In genomic region chr4:130359486-130360237, GRCm38 (mm10) we compare ENCODE assay signal across 8 mouse cellular contexts. TPM values are rescaled to one million over a fixed set of nuclear protein-coding genes. Genes with fewer than 3 reads are reported as not detected.
DNase-seq lines count a peak whose midpoint lies in the region; ATAC-seq and TF ChIP-seq lines count a peak whose summit lies in the region.

TSS of gene Zcchc17 (minus strand) at chr4:130359943.
TSS of gene Snrnp40 (plus strand) at chr4:130360132.

- peak; percentile 99 for DNase-seq in MN1 (ENCODE audit: low spot score)
- peak; percentile 100 for DNase-seq in cerebellum, adult 9-10 months
- DNase-seq in hindbrain, embryonic 10.5 days (ENCODE audit: low spot score): peak; percentile 98
- peak; percentile 99 for DNase-seq in layer of hippocampus, adult 9-11 months
- DNase-seq in lung, postnatal 0 days (ENCODE audit: low spot score): peak; percentile 100
- peak; percentile 97 for DNase-seq in ovary, postnatal 14 days (ENCODE audit: low spot score)
- DNase-seq in thymus, postnatal 14 days: peak; percentile 99

- under 1% methylated on average over 49 of the region's 49 CpGs for WGBS in hindbrain, embryonic 10.5 days
- WGBS in lung, postnatal 0 days: 1% methylated on average over 49 of the region's 49 CpGs

- peaks cover 47% of the 10 kb centered on the region for H3K36me3 ChIP-seq in hindbrain, embryonic 10.5 days
- H3K36me3 ChIP-seq in lung, postnatal 0 days (ENCODE audit: insufficient read depth, low read length): peaks cover 8% of the 10 kb centered on the region; the same call in 1 of the 2 replicates

- TF ChIP-seq CTCF in lung, postnatal 0 days (IDR thresholded peaks at IDR 0.05): peak; percentile 39

- peak within 1 kb of the TSS; percentile 67 for H3K4me2 ChIP-seq in lung, postnatal 0 days (replicated peaks; ENCODE audit: low read depth, low read length)

- peak within 1 kb of the TSS; percentile 91 for H3K4me3 ChIP-seq in hindbrain, embryonic 10.5 days
- peak within 1 kb of the TSS; percentile 94 for H3K4me3 ChIP-seq in lung, postnatal 0 days (ENCODE audit: low read depth, low read length)

- no peaks in the 10 kb centered on the region for H3K9me3 ChIP-seq in hindbrain, embryonic 10.5 days
- H3K9me3 ChIP-seq in lung, postnatal 0 days (ENCODE audit: low read length): no peaks in the 10 kb centered on the region

- peaks cover 24% of the 10 kb centered on the region for H3K4me1 ChIP-seq in hindbrain, embryonic 10.5 days (replicated peaks)
- peaks cover 5% of the 10 kb centered on the region; the same call in 1 of the 2 replicates for H3K4me1 ChIP-seq in lung, postnatal 0 days (ENCODE audit: insufficient read depth, low read depth, low read length)

- ATAC-seq in frontal cortex, adult (ENCODE audit: low TSS enrichment): peak; percentile 99
- peak; percentile 100 for ATAC-seq in lung, postnatal 0 days

- H3K27ac ChIP-seq in hindbrain, embryonic 10.5 days: peak within 1 kb of the TSS; percentile 94
- H3K27ac ChIP-seq in lung, postnatal 0 days (ENCODE audit: low read length): peak within 1 kb of the TSS; percentile 71

- H3K9ac ChIP-seq in lung, postnatal 0 days (replicated peaks; ENCODE audit: low read depth): peak within 1 kb of the TSS; percentile 89

- TF ChIP-seq EP300 in lung, postnatal 0 days (IDR thresholded peaks at IDR 0.05): no peak

- H3K27me3 ChIP-seq in hindbrain, embryonic 10.5 days (ENCODE audit: insufficient read depth, poor library complexity, severe bottlenecking): no peaks in the 10 kb centered on the region
- H3K27me3 ChIP-seq in lung, postnatal 0 days (replicated peaks; ENCODE audit: insufficient read depth, low read length): no peaks in the 10 kb centered on the region

RNA-seq across cellular contexts. Expression of gene Zcchc17, which starts in this region (rescaled TPM):
- polyA plus RNA-seq in hindbrain, embryonic 10.5 days (2016; fragmentation: Nextera tagmentation; extraction: Ambion mirVana): 70.6 and 70.8 TPM in 2 replicates
- polyA plus RNA-seq in lung, postnatal 0 days (2015; fragmentation: Nextera tagmentation; extraction: Ambion mirVana): 48.2 and 54.1 TPM in 2 replicates

RNA-seq across cellular contexts. Expression of gene Snrnp40, which starts in this region (rescaled TPM):
- 204 and 221 TPM in 2 replicates for polyA plus RNA-seq in hindbrain, embryonic 10.5 days (2016; fragmentation: Nextera tagmentation; extraction: Ambion mirVana)
- polyA plus RNA-seq in lung, postnatal 0 days (2015; fragmentation: Nextera tagmentation; extraction: Ambion mirVana): 52.9 and 54.7 TPM in 2 replicates

Comparison
In these comparisons a context has a peak if more than half of its experiments do, and no peak if none do; other contexts are left out.
1. Peak in every context shown above with its lines: DNase-seq, ATAC-seq, H3K4me3 ChIP-seq and H3K27ac ChIP-seq.